In the genomic region with DNA sequence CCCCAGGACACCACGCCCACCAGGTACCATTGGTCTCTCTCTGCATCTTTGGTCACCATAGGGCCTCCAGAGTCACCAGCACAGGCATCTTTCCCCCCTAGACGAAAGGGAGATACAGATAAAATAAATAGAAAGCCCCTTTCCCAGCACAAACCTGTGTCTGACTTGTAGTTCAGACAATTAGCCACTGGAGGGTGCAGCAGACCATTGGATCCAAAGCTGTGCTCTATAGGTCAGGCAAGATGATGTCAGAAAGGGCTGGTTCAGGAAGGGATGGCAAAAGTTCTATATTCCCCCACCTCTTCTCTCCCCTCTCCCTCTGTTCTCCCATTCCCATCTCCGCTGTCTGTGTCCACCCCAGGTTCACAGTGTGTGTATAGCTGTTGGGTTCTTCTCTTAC, we compare ENCODE assay signal across 8 mouse cellular contexts. TPM values are rescaled to one million over a fixed set of nuclear protein-coding genes. Genes with fewer than 3 reads are reported as not detected.
DNase-seq lines count a peak whose midpoint lies in the region; ATAC-seq lines count a peak whose summit lies in the region.

No protein-coding gene starts in this region.

- H3K4me2 ChIP-seq in forebrain, embryonic 11.5 days (ENCODE audit: low read depth, low read length, severe bottlenecking), result no peak overlapping the region
- H3K4me2 ChIP-seq in midbrain, embryonic 11.5 days, result no peak overlapping the region
- H3K4me2 ChIP-seq in stomach, embryonic 16.5 days (ENCODE audit: low read depth, low read length), result no peak overlapping the region

- no peak overlapping the region for H3K4me3 ChIP-seq in forebrain, embryonic 11.5 days (ENCODE audit: low read depth, low read length)
- no peak overlapping the region for H3K4me3 ChIP-seq in midbrain, embryonic 11.5 days (ENCODE audit: low read depth, low read length)
- no peak overlapping the region for H3K4me3 ChIP-seq in stomach, embryonic 16.5 days (replicated peaks; ENCODE audit: low read length)

- peak; percentile 73 for ATAC-seq in forebrain, embryonic 11.5 days (replicated peaks; ENCODE audit: low FRiP score)
- ATAC-seq in midbrain, embryonic 11.5 days (ENCODE audit: low FRiP score), result peak; percentile 82
- ATAC-seq in stomach, embryonic 16.5 days (ENCODE audit: insufficient read depth, low FRiP score), result 0 out of 2 replicates have a peak, but pooled peaks have one; percentile 10

- H3K36me3 ChIP-seq in forebrain, embryonic 11.5 days (ENCODE audit: control insufficient read depth, insufficient read depth, low read length), result no peaks in the 10 kb centered on the region
- H3K36me3 ChIP-seq in midbrain, embryonic 11.5 days (ENCODE audit: control insufficient read depth, insufficient read depth, low read length), result no peaks in the 10 kb centered on the region
- H3K36me3 ChIP-seq in stomach, embryonic 16.5 days (ENCODE audit: control insufficient read depth, insufficient read depth, low read length), result no peaks in the 10 kb centered on the region

- H3K27me3 ChIP-seq in forebrain, embryonic 11.5 days (ENCODE audit: control insufficient read depth, insufficient read depth, low read length), result no peaks in the 10 kb centered on the region
- no peaks in the 10 kb centered on the region for H3K27me3 ChIP-seq in midbrain, embryonic 11.5 days (ENCODE audit: control insufficient read depth, insufficient read depth, low read length)
- no peaks in the 10 kb centered on the region for H3K27me3 ChIP-seq in stomach, embryonic 16.5 days (ENCODE audit: control insufficient read depth, insufficient read depth, low read length)

- 9% methylated on average over 3 of the region's 3 CpGs for WGBS in forebrain, embryonic 11.5 days
- 12% methylated on average over 3 of the region's 3 CpGs for WGBS in midbrain, embryonic 11.5 days
- 26% methylated on average over 3 of the region's 3 CpGs for WGBS in stomach, embryonic 16.5 days

- H3K27ac ChIP-seq in forebrain, embryonic 11.5 days (ENCODE audit: low read depth, low read length), result no peak overlapping the region
- no peak overlapping the region for H3K27ac ChIP-seq in midbrain, embryonic 11.5 days (ENCODE audit: low read depth, low read length)
- H3K27ac ChIP-seq in stomach, embryonic 16.5 days (ENCODE audit: low read length), result no peak overlapping the region

- no peaks in the 10 kb centered on the region for H3K4me1 ChIP-seq in forebrain, embryonic 11.5 days (replicated peaks; ENCODE audit: control insufficient read depth, insufficient read depth, low read length)
- no peaks in the 10 kb centered on the region for H3K4me1 ChIP-seq in midbrain, embryonic 11.5 days (ENCODE audit: control insufficient read depth, insufficient read depth, low read length)
- H3K4me1 ChIP-seq in stomach, embryonic 16.5 days (ENCODE audit: control insufficient read depth, insufficient read depth, low read length), result peaks cover 9% of the 10 kb centered on the region; the same call in 1 of the 2 replicates

- H3K9ac ChIP-seq in forebrain, embryonic 11.5 days (ENCODE audit: low read length), result no peak overlapping the region
- H3K9ac ChIP-seq in midbrain, embryonic 11.5 days (ENCODE audit: low read length), result no peak overlapping the region
- H3K9ac ChIP-seq in stomach, embryonic 16.5 days (ENCODE audit: low read length), result no peak overlapping the region

- peak; percentile 23 to 30 for DNase-seq in cerebellum, adult 18-20 months
- no peak for DNase-seq in cerebellum, adult 11-12 months
- peak; percentile 63 to 68 for DNase-seq in adrenal gland, postnatal 36 days
- DNase-seq in forebrain, embryonic 11.5 days (ENCODE audit: low spot score), result peak; percentile 76
- DNase-seq in hindlimb bud, embryonic 11.5 days (ENCODE audit: extremely low spot score, low read depth, low spot score), result peak; percentile 31
- DNase-seq in left cerebral cortex, adult 18-20 months (ENCODE audit: low spot score in 2 of 2), result peak; percentile 38 to 66
- peak; percentile 97 for DNase-seq in midbrain, embryonic 11.5 days (ENCODE audit: low spot score, missing footprints)

- H3K9me3 ChIP-seq in forebrain, embryonic 11.5 days (ENCODE audit: control insufficient read depth, low read length), result no peaks in the 10 kb centered on the region
- no peaks in the 10 kb centered on the region for H3K9me3 ChIP-seq in midbrain, embryonic 11.5 days (ENCODE audit: control insufficient read depth, low read length)
- no peaks in the 10 kb centered on the region for H3K9me3 ChIP-seq in stomach, embryonic 16.5 days (replicated peaks; ENCODE audit: control insufficient read depth, low read length)

RNA-seq across cellular contexts. Expression of a gene that starts 23.5 kb away (rescaled TPM):
- not detected for total RNA-seq in adrenal gland, postnatal 36 days (2021)
- polyA plus RNA-seq in forebrain, embryonic 11.5 days (2014; fragmentation: Nextera tagmentation; extraction: Ambion mirVana), result 0.15 and 0.19 TPM in 2 replicates
- under 1 TPM; 0.49 to 0.79 TPM for total RNA-seq in left cerebral cortex, adult 18-20 months (2021)
- not detected in 2 replicates for polyA plus RNA-seq in midbrain, embryonic 11.5 days (2014; fragmentation: Nextera tagmentation; extraction: Ambion mirVana)
- 0.04 TPM in 1 of 2 replicates, not detected in the other for polyA plus RNA-seq in stomach, embryonic 16.5 days (2015; fragmentation: Nextera tagmentation; extraction: Ambion mirVana)

Comparison
In these comparisons a context has a peak if more than half of its experiments do, and no peak if none do; other contexts are left out.
1. ATAC-seq: peak in every context shown above with its lines; median percentile 82 in midbrain, embryonic 11.5 days; 73 in forebrain, embryonic 11.5 days; 10 in stomach, embryonic 16.5 days.